Mouse (Mus musculus) urinary bladder, postnatal 14 days (tissue): ENCODE measurements around the gene Bcl2l2.

ENCODE experiments used
- DNase-seq: peaks from one replicate; pipeline ENCODE4 v3.0.0; 2021; ENCODE audit warnings: low spot score

Gene Bcl2l2

GRCm38 (mm10) chr14:54936831-54937160 lies 53.6 kb downstream of the Bcl2l2 start:
- no peak for DNase-seq

GRCm38 (mm10) chr14:54937361-54938182 lies 54.4 kb downstream of the Bcl2l2 start:
- no peak for DNase-seq
